Mouse (Mus musculus) bone marrow, adult 2 months (tissue): ENCODE data around the gene Mylip.

Experiments used
- CTCF ChIP-seq: fragments of 200-500 bp; IDR thresholded peaks from 2 replicates; pipeline ENCODE4 v1.5.1; 2011; ENCODE audit warnings: low read length, control low read depth; ENCODE audit not compliant: control insufficient read depth, insufficient read depth
- POLR2A ChIP-seq: fragments of 200-500 bp; IDR thresholded peaks from 2 replicates; pipeline ENCODE4 v1.6.1; 2011; ENCODE audit warnings: low read depth, mild to moderate bottlenecking, control low read depth, low read length, borderline replicate concordance; ENCODE audit not compliant: control insufficient read depth

DNA sequence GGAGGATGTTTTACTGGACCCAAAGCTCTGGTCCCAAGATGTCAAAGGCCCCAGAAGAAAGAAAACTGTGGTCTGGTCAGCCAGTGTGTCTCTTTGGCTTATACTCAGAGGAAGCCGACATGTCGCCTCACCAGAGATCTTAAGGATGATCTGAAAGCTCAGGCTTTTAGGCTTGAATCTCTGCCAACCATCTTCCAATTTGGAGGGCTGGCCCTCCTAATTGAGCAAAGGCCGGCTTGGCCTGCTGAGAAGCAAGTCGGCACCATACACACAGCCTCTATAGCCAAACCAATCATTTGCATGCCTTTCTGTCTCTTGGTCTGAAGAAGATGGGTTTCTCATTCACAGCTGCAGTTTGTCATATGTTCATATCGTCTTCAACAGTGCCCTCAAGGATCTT, 33.2 kb downstream of the Mylip start:
- TF ChIP-seq CTCF (no peak), POLR2A (no peak)
